Mouse (Mus musculus): ENCODE results near the gene Tcte3. TPM values are rescaled to one million over a fixed set of nuclear protein-coding genes. Genes with fewer than 3 reads are reported as not detected.
"Not testable (repeated sequence)": the region's sequence is repeated elsewhere in the genome, so short reads cannot be mapped to it uniquely, and the experiment has no call there.

Gene Tcte3
- total and polyA plus RNA-seq, 3 experiments = 0.52 TPM; not detected in 2

DNA sequence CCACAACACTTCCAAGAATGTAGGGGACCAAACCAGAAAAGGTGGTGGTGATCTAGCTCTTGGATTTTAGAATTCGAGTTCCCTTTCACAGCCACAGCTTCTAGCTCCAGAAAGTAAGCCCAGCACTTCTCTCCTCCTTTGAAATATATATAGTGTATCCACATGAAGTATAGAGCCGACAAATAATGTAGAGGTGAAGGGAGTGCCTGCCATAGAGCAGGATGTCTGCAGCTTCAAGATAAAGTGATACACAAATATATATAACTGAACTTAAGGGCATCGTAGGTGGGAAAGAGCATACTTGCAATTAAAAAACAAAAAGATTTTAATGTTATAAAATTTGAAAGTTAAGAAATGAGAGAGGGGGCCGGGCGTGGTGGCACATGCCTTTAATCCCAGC is 47.1 kb downstream of the Tcte3 start:
- H3K79me2 ChIP-seq (replicated peaks; ENCODE audit: control insufficient read depth, insufficient read depth, low read length); H3K4me1 ChIP-seq (ENCODE audit: control insufficient read depth, insufficient read depth, low read length); H3K4me3 ChIP-seq; H3K9ac ChIP-seq (ENCODE audit: low read depth, low read length); DNase-seq; H3K36me3 ChIP-seq (ENCODE audit: control insufficient read depth, insufficient read depth, low read length); H3K27ac ChIP-seq; H3K27me3 ChIP-seq (ENCODE audit: control insufficient read depth, insufficient read depth, low read length); intact Hi-C loops (cut with DNase I): not testable (repeated sequence)
- no CpG with 5 or more reads among the region's 5 CpGs for WGBS

DNA sequence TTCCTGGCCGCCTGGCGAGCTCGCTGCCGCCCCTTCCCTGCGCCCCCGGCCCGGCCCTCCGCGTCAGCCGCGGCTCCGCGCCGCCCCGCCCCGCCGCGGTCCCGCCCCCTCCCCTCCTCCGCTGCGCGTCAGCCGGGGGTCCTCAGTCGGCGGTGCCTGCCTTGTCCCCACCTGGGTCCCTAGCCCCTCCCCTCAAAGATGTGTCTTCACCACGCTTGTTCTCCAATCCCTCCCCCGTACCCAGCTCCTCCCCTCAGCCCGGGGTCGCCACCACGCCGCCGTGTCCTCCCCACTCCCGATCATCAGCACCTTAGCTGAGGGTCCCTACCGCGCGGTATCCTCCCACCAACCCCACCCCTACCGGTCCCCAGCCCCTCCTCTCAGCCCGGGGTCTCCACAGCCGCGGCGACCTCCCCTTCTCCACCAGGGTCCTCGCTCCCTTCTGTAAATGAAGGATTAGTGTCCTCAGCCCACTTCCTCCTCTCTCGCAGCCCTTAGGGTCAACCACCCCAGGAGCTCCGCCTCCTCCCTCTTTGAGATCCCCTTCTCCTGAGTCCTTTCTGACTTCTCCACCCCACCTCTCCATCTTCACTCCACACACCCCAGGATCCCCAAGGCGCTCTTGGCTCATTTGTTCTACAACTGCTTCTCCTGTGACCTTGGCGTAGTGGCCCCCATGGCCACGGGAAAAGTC is 48.0 kb downstream of the Tcte3 start:
- H3K27me3 ChIP-seq (ENCODE audit: control insufficient read depth, insufficient read depth, low read length); H3K79me2 ChIP-seq (replicated peaks; ENCODE audit: control insufficient read depth, insufficient read depth, low read length); DNase-seq; H3K9ac ChIP-seq (ENCODE audit: low read depth, low read length); H3K4me3 ChIP-seq; H3K36me3 ChIP-seq (ENCODE audit: control insufficient read depth, insufficient read depth, low read length); H3K4me1 ChIP-seq (ENCODE audit: control insufficient read depth, insufficient read depth, low read length); intact Hi-C loops (cut with DNase I); H3K27ac ChIP-seq: not testable (repeated sequence)
- WGBS = no CpG with 5 or more reads among the region's 47 CpGs

DNA sequence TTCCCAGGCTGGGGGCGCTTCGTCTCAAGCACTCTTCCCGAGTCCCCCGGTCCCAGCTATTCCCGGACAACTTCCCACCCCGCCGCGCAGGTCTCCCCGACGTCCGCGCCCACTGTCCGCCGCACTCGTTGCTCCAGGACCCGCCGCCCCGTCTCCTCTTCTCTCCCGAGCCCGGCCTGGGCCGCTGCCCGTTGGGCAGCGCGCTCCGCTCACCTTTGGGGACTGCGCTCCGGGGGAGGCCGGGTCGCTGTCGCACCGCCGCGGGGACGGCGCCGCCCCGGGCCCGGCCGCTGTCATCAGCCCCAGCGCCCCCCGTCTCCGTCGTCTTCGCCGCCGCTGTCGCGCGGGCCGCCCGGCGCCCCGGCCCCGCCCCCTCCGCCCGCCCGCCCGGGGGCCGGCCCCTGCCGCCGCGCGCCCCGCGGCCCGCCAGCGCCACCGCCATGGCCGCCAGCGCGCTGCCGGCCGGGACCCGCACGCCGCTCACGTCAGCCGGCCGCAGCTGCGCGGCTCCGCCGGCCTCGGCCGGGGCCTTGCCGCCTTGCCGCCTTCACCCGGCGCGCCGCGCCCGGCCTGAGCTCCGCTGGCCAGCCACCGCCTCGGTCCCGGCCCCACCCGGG is 48.7 kb downstream of the Tcte3 start:
- H3K9ac ChIP-seq (ENCODE audit: low read depth, low read length); H3K27ac ChIP-seq; DNase-seq; intact Hi-C loops (cut with DNase I); H3K4me3 ChIP-seq; H3K4me1 ChIP-seq (ENCODE audit: control insufficient read depth, insufficient read depth, low read length); H3K36me3 ChIP-seq (ENCODE audit: control insufficient read depth, insufficient read depth, low read length); H3K27me3 ChIP-seq (ENCODE audit: control insufficient read depth, insufficient read depth, low read length); H3K79me2 ChIP-seq (replicated peaks; ENCODE audit: control insufficient read depth, insufficient read depth, low read length): not testable (repeated sequence)
- WGBS = no CpG with 5 or more reads among the region's 98 CpGs

DNA sequence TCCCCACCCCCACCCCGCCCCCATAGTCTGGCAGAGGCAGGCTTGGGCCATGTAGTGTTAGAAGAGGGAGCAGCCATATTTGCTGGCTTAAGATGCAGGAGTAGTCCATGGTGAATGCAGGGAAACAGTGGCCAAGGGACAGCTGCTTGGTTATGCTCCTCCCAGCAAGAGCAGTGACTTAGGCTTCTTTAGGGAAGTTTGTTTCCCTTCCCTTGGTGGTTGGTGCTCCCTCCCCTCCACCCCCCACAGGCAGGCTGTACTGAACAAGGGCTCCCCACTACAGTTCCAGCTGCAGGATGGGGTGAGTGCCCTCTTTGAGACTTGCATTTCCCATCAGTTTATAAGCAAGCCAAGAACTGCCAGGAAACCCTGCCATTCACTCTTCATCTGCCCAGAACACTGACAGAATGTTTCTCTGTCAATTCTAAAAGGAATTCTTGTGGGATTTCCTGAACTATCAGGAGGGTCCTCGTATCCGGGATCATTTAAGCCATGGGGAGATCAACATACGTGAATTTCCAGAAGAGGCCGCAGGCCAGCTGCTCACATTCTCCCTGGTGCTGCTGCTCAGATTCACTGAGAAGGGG is 51.1 kb downstream of the Tcte3 start:
- H3K4me1 ChIP-seq (ENCODE audit: control insufficient read depth, insufficient read depth, low read length); H3K4me3 ChIP-seq; intact Hi-C loops (cut with DNase I); H3K27me3 ChIP-seq (ENCODE audit: control insufficient read depth, insufficient read depth, low read length); H3K79me2 ChIP-seq (replicated peaks; ENCODE audit: control insufficient read depth, insufficient read depth, low read length); H3K27ac ChIP-seq; H3K9ac ChIP-seq (ENCODE audit: low read depth, low read length); H3K36me3 ChIP-seq (ENCODE audit: control insufficient read depth, insufficient read depth, low read length): not testable (repeated sequence)
- WGBS = 88% methylated on average over 4 of the region's 5 CpGs
- peak; percentile 4 to 18 for DNase-seq

DNA sequence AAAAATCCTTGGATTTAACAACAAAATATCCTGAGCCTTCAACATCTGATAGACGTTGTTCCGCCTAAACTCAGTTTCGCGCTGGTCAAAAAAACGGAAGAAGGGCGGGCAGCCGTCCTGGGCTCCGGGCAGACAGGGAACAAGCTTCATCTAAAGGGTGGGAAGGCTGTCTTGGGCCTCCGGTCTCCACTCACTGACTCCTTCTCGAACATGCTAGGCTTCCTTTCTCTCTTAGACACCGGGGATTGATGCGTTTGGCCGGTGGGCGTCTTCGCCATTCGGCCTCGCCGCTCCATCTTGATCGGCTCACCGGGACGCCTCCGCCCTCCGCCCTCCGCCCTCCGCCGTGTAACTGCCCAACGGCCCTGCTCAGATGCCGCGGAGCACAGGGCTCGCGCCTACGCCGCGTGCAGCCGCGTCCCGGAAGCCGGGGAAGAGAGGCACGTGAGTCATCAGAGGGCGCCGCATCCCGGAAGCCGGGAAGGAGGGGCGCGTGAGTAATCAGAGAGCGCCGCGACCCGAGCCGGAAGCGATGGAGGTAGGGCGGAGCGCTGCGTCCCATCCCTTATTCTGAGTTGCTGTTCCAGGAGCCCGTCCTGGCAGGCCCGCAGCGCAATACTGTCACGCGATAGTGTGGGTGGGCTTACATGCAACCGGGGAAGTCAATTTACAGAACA is 62.8 kb downstream of the Tcte3 start, which contains the start of the genes 9030025P20Rik and Gm3417:
TSS of gene 9030025P20Rik (plus strand) at position 107 of the 677 bp plus-strand sequence.
TSS of gene Gm3417 (minus strand) at position 429 of the 677 bp plus-strand sequence.
- H3K9ac ChIP-seq (ENCODE audit: low read depth, low read length); H3K27ac ChIP-seq; H3K36me3 ChIP-seq (ENCODE audit: control insufficient read depth, insufficient read depth, low read length); H3K79me2 ChIP-seq (replicated peaks; ENCODE audit: control insufficient read depth, insufficient read depth, low read length); H3K27me3 ChIP-seq (ENCODE audit: control insufficient read depth, insufficient read depth, low read length); H3K4me3 ChIP-seq; H3K4me1 ChIP-seq (ENCODE audit: control insufficient read depth, insufficient read depth, low read length); DNase-seq; intact Hi-C loops (cut with DNase I): not testable (repeated sequence)
- WGBS = no CpG with 5 or more reads among the region's 60 CpGs

DNA sequence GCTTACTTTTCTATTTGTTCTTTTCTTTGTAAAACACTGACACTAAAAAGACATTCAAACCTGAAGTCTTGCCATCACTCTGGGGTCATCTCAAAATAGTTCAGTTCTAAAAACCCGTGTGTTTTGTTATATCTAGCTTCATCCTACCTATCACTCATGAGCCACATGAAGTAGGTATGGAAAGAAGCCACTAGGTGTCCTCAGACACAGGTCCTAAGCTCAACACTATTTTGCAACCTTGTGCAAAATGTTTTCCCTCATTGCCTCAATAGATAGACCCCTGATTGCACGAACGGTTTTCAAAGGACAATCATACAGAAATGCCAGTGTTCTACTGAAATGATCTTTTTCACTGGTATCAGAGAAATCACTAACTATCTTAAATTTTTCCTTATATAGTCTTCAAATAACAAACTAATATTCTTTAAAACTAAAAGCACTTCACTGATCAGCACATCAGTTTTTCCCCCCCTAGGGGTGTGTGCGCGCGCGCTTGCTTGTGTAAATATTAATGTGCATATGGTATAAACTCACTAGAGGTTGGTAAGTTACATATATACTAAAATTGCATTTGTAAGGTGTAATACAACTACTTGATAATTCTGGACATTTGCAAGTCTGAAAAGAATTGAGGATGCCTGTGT is 63.4 kb downstream of the Tcte3 start:
- intact Hi-C loops (cut with DNase I); DNase-seq; H3K9ac ChIP-seq (ENCODE audit: low read depth, low read length); H3K27ac ChIP-seq; H3K27me3 ChIP-seq (ENCODE audit: control insufficient read depth, insufficient read depth, low read length); H3K4me3 ChIP-seq; H3K36me3 ChIP-seq (ENCODE audit: control insufficient read depth, insufficient read depth, low read length); H3K4me1 ChIP-seq (ENCODE audit: control insufficient read depth, insufficient read depth, low read length); H3K79me2 ChIP-seq (replicated peaks; ENCODE audit: control insufficient read depth, insufficient read depth, low read length): not testable (repeated sequence)
- under 1% methylated on average over 4 of the region's 7 CpGs for WGBS

Other genes with a start within 250 kb of the Tcte3 start
- 1 to 10 TPM in 1 of 2 experiments, not detected in 1; 1.1 TPM for gene Wdr27, start 98.3 kb downstream of the Tcte3 start, total RNA-seq (2021)
- 0.47 and 0.86 TPM in 2 replicates for gene Wdr27, start 98.3 kb downstream of the Tcte3 start, polyA plus RNA-seq (2012; rRNA removed)
- gene 1600012H06Rik, start 98.3 kb downstream of the Tcte3 start, total RNA-seq (2021) = 10 to 100 TPM; 10.0 to 12.2 TPM
- gene 1600012H06Rik, start 98.3 kb downstream of the Tcte3 start, polyA plus RNA-seq (2012; rRNA removed) = 8.8 and 14.3 TPM in 2 replicates
- gene Phf10, start 80.2 kb downstream of the Tcte3 start, total RNA-seq (2021) = 10 to 100 TPM; 45.3 to 53.1 TPM
- 19.0 and 33.5 TPM in 2 replicates for gene Phf10, start 80.2 kb downstream of the Tcte3 start, polyA plus RNA-seq (2012; rRNA removed)
- gene 9030025P20Rik, start 63.0 kb downstream of the Tcte3 start, total RNA-seq (2021) = 1 to 10 TPM; 2.0 to 2.7 TPM
- 6.4 and 8.5 TPM in 2 replicates for gene 9030025P20Rik, start 63.0 kb downstream of the Tcte3 start, polyA plus RNA-seq (2012; rRNA removed)
- gene Gm3417, start 62.7 kb downstream of the Tcte3 start, total RNA-seq (2021) = not detected
- gene Gm3417, start 62.7 kb downstream of the Tcte3 start, polyA plus RNA-seq (2012; rRNA removed) = not detected in 2 replicates
- gene Gm3435, start 31.3 kb downstream of the Tcte3 start, total RNA-seq (2021) = 1 to 10 TPM in 1 of 2 experiments, under 1 TPM in 1; 0.70 to 1.5 TPM
- 1.5 TPM in 2 replicates for gene Gm3435, start 31.3 kb downstream of the Tcte3 start, polyA plus RNA-seq (2012; rRNA removed)
- 10 to 100 TPM; 23.6 to 25.8 TPM for gene Ermard, start 280 bp downstream of the Tcte3 start, total RNA-seq (2021)
- 34.4 and 38.6 TPM in 2 replicates for gene Ermard, start 280 bp downstream of the Tcte3 start, polyA plus RNA-seq (2012; rRNA removed)
- 1 to 10 TPM; 1.0 TPM for gene Gm3448, start within 50 bp of the Tcte3 start, total RNA-seq (2021)
- 0.84 and 1.00 TPM in 2 replicates for gene Gm3448, start within 50 bp of the Tcte3 start, polyA plus RNA-seq (2012; rRNA removed)

All from heart, adult 2 months (tissue).